Mouse (Mus musculus) liver, embryonic 14.5 days (tissue): ENCODE measurements around the gene Decr2. TPM values are rescaled to one million over a fixed set of nuclear protein-coding genes. Genes with fewer than 3 reads are reported as not detected.
A peak's percentile ranks its signal among the peaks of the same experiment; 100 is the strongest.

ENCODE experiments used
- ATAC-seq: fragments of 200-750 bp; cut with Nextera tagmentation; 2 replicates; pipeline ENCODE4 v1.8.0; 2017; ENCODE audit warnings: moderate number of reproducible peaks, mild to moderate bottlenecking, moderate library complexity; ENCODE audit not compliant: insufficient read depth
- DNase-seq, 3 experiments: peaks; one replicate each; pipeline ENCODE4 v3.0.0-alpha.2; 2012 to 2013; ENCODE audit warnings: low read depth in 3 of 3, low spot score in 3 of 3
- H3K27ac ChIP-seq: fragments of 300-500 bp; sonication (generic); 2 replicates; pipeline ENCODE4 v1.5.1; 2014; ENCODE audit warnings: moderate library complexity, mild to moderate bottlenecking, control low read depth, inconsistent platforms
- H3K27me3 ChIP-seq: fragments of 300-500 bp; sonication (generic); 2 replicates; pipeline ENCODE4 v1.6.1; 2014; ENCODE audit warnings: mild to moderate bottlenecking, low read length, moderate library complexity; ENCODE audit not compliant: control insufficient read depth, insufficient read depth
- H3K36me3 ChIP-seq: fragments of 300-500 bp; sonication (generic); replicated peaks from 2 replicates; pipeline ENCODE4 v1.6.1; 2014; ENCODE audit warnings: low read depth; ENCODE audit not compliant: control insufficient read depth, insufficient read depth
- H3K4me1 ChIP-seq, 2 experiments: fragments of 200-500 bp in 1 of 2; fragments of 300-500 bp in 1 of 2; sonication (generic) in 1 of 2; replicated peaks; 2 replicates each; pipeline ENCODE4 v1.6.1; 2012 to 2014; ENCODE audit warnings: antibody characterized with exemption in 1 of 2, inconsistent platforms in 1 of 2, low read length in 1 of 2; ENCODE audit not compliant: control insufficient read depth in 2 of 2, insufficient read depth in 2 of 2
- H3K4me2 ChIP-seq: fragments of 300-500 bp; sonication (generic); 2 replicates; pipeline ENCODE4 v1.6.1; 2014; ENCODE audit warnings: low read depth, mild to moderate bottlenecking, control low read depth, moderate library complexity
- H3K4me3 ChIP-seq, 2 experiments: fragments of 200-500 bp in 1 of 2; fragments of 300-500 bp in 1 of 2; sonication (generic) in 1 of 2; 2 replicates each; pipeline ENCODE4 v1.5.1; 2012 to 2014; ENCODE audit warnings: low read depth in 2 of 2, low read length in 2 of 2, mild to moderate bottlenecking in 2 of 2, control low read depth in 1 of 2, inconsistent platforms in 1 of 2, moderate library complexity in 1 of 2; ENCODE audit not compliant: insufficient read depth in 1 of 2
- H3K9ac ChIP-seq: fragments of 300-500 bp; sonication (generic); replicated peaks from 2 replicates; pipeline ENCODE4 v1.6.1; 2014; ENCODE audit warnings: mild to moderate bottlenecking, control low read depth, moderate library complexity
- H3K9me3 ChIP-seq: fragments of 300-500 bp; sonication (generic); 2 replicates; pipeline ENCODE4 v1.6.1; 2016; ENCODE audit warnings: low read length, mixed read lengths; ENCODE audit not compliant: control insufficient read depth
- CTCF ChIP-seq: IDR thresholded peaks from 2 replicates; pipeline ENCODE4 v1.5.1; 2016; ENCODE audit warnings: antibody characterized with exemption, low read depth, control low read depth
- EP300 ChIP-seq: IDR thresholded peaks from 2 replicates; pipeline ENCODE4 v1.6.1; 2016; ENCODE audit warnings: antibody characterized with exemption, low read depth
- WGBS: fragments of 180-500 bp; shearing (Covaris S2); extraction: QIAGEN DNeasy Blood & Tissue Kit; methylation state at CpG from one replicate; pipeline ENCODE4 v1.1.7; 2014; ENCODE audit not compliant: insufficient replicate concordance; 5-methylcytosine and 5-hydroxymethylcytosine counted together
- polyA plus RNA-seq, 2 experiments: library from polyadenylated mRNA; depleted of rRNA in 1 of 2; stranded (reverse) in 1 of 2; unstranded in 1 of 2; fragments of >200 nt; fragmentation: Nextera tagmentation in 1 of 2; extraction: Ambion mirVana in 1 of 2; gene quantifications; 2 replicates each; pipeline versions ENCODE4 v1.2.1 to v1.2.3; 2012 to 2014

The Decr2 gene
- polyA plus RNA-seq (2012; rRNA removed) (6.2 and 6.8 TPM in 2 replicates), polyA plus RNA-seq (2014; fragmentation: Nextera tagmentation; extraction: Ambion mirVana) (5.5 and 6.5 TPM in 2 replicates)

DNA sequence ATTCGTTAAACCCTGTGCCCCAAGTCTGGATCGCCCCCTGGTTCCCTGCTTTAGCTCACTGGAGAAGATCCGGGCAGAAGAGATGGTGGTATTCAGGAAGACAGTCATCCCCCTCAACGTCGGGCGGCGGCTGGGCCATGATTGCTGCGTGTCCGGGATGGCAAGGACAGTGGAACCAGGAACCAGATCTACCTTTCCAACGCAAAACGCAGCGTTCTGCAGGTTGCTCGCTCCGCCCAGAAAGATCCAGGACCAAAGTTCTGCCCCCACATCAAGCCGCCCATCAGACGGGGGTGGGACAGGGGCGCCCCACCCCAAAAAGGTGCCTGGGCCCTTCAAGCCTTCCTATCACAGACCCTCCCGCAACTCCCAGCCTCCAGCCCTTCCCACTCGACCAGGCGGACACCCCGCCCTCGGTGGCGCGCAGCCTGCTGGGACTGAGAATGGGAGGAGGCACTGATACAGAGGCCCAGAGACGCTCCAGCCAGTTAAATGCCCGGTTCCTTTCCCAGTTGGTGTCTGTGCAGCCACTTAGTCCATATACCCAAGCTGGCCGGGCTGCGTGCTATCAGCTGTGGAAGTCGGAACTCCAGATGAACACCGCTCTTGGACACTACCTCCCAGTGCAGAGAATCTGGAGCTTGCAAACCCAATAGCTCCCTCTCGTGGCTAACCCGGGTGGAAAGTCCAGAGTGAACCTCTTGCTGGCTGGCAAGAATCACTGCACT lies at the start of gene Decr2:
Gene Decr2, minus strand, starts transcription at position 433 of the 728 bp plus-strand sequence.
- H3K4me2 ChIP-seq = peak within 1 kb of the TSS; percentile 82
- peak; percentile 83 for ATAC-seq
- TF ChIP-seq EP300 (no peak), CTCF (peak; percentile 93)
- peaks cover 7 to 12% of the 10 kb centered on the region in 2 experiments for H3K4me1 ChIP-seq
- no peak within 1 kb of the TSS for H3K27ac ChIP-seq
- H3K9me3 ChIP-seq = no peaks in the 10 kb centered on the region
- peak within 1 kb of the TSS; percentile 66 to 72 for H3K4me3 ChIP-seq
- no peaks in the 10 kb centered on the region for H3K27me3 ChIP-seq
- peak; percentile 70 to 76 (median 70) for DNase-seq
- H3K36me3 ChIP-seq = no peaks in the 10 kb centered on the region
- peak within 1 kb of the TSS; percentile 50; the same call in 1 of the 2 replicates for H3K9ac ChIP-seq
- 2% methylated on average over 32 of the region's 32 CpGs for WGBS

DNA sequence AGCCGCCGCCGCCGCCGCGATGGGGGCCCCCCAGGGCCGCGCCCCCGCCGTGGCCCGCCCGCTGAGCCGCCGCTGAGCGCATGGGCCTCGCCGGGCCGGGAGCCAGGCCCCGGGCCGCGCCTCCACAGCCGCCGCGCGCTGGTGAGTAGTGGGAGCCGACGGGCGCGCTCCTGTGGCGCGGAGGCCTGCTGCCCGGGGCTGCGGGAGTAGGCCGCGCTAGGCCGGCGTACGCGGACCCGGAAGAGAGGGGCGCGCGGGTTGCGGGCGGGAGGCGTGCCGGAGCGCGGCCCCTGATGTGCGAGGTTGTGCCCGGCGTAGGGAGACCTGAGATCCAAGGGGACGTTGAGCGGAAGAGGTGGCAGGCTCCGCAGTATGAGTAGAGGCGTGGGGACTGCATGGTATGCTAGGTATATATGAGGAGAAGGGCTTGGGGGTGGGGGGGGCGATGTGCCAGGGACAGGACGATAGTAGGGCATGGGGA lies 48.8 kb upstream of the Decr2 start:
- Histone ChIP-seq H3K4me1 (peaks cover 12 to 13% of the 10 kb centered on the region in 2 experiments), H3K4me3 (peak overlapping the region; percentile 89 to 91), H3K27me3 (no peaks in the 10 kb centered on the region), H3K27ac (peak overlapping the region; percentile 38), H3K36me3 (peaks cover 15% of the 10 kb centered on the region), H3K9me3 (no peaks in the 10 kb centered on the region), H3K9ac (peak overlapping the region; percentile 80), H3K4me2 (peak overlapping the region; percentile 79)
- WGBS = under 1% methylated on average over 54 of the region's 58 CpGs
- TF ChIP-seq CTCF = no peak
- DNase-seq = peak in 2 of 3 experiments; percentile 17 to 23
- ATAC-seq = peak; percentile 76

DNA sequence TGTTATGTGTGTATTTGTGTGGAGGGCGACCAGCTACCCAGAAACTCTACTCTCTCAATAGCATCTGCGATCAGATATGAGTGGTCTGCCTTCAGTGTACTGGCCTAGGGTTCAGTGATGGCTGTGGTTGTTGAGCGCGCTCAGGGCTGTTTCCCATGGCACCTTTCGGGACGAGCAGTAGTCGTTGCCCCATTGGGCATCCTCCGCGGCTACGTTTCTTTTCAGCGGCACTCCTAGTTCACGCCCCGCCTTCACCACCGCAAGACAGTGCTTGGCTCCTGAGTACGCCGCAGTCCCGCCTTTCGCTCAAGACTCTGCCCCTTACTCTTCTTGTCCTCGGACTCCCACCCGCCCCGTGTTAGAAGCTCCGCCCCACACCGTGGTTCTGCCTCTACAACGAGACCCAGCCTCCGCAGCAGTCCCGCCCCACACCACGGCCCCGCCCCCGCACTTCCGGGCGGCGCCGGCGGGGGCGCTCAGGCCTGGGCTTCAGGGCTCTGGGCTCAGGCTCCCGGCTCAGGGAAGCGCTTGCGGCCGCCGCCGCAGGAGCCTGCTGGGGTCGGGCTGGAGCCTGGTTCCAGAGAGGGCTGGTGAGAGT lies 48.2 kb upstream of the Decr2 start, which contains the start of gene Axin1:
Gene Axin1, plus strand, starts transcription at position 450 of the 598 bp plus-strand sequence.
- under 1% methylated on average over 42 of the region's 42 CpGs for WGBS
- H3K4me3 ChIP-seq = peak within 1 kb of the TSS; percentile 89 to 91
- H3K9me3 ChIP-seq = no peaks in the 10 kb centered on the region
- H3K36me3 ChIP-seq = peaks cover 9% of the 10 kb centered on the region
- ATAC-seq (peak; percentile 96), DNase-seq (peak; percentile 91 to 95 (median 94))
- H3K4me2 ChIP-seq = peak within 1 kb of the TSS; percentile 79
- H3K4me1 ChIP-seq = peaks cover 12 to 13% of the 10 kb centered on the region in 2 experiments
- H3K27me3 ChIP-seq = no peaks in the 10 kb centered on the region
- TF ChIP-seq CTCF (peak; percentile 60), EP300 (no peak)
- peak within 1 kb of the TSS; percentile 80 for H3K9ac ChIP-seq
- H3K27ac ChIP-seq = peak within 1 kb of the TSS; percentile 38

DNA sequence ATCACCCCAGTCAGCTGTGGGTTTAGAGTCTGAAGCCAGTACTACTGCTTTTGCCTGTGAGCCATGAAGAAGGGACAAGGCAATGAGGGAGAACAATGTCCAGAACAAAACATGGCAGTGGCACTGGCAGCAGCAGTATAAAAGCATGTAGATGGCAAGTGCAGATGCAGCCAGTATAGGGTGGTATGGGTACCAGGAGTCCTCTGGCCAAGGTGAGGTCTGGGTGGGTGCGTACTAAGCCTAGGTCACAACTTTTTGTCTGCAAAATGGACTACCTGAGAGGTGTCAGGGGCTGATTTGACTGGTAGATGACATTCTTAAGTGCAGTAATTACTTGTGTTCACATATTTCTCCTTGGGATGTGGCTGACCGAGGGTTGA lies 47.6 kb upstream of the Decr2 start:
- H3K4me2 ChIP-seq = peak overlapping the region; percentile 79
- WGBS = 63% methylated on average over 2 of the region's 2 CpGs
- ATAC-seq = no peak
- H3K9ac ChIP-seq = peak overlapping the region; percentile 80
- peaks cover 12 to 13% of the 10 kb centered on the region in 2 experiments for H3K4me1 ChIP-seq
- no peak for DNase-seq
- TF ChIP-seq CTCF (no peak), EP300 (no peak)
- H3K4me3 ChIP-seq = peak overlapping the region; percentile 62 to 91
- H3K27ac ChIP-seq = peak overlapping the region; percentile 38
- H3K36me3 ChIP-seq = peaks cover 3% of the 10 kb centered on the region
- no peaks in the 10 kb centered on the region for H3K27me3 ChIP-seq
- no peaks in the 10 kb centered on the region for H3K9me3 ChIP-seq
